Mouse (Mus musculus) gonadal fat pad, adult 2 months (tissue): ENCODE measurements around the gene Slc35b1. TPM values are rescaled to one million over a fixed set of nuclear protein-coding genes. Genes with fewer than 3 reads are reported as not detected.

Experiments used
- DNase-seq: peaks from one replicate; pipeline ENCODE4 v3.0.0-alpha.2; 2012; ENCODE audit warnings: low read depth
- polyA plus RNA-seq: library from polyadenylated mRNA; depleted of rRNA; stranded (reverse); fragments of >200 nt; gene quantifications from 2 replicates; pipeline ENCODE4 v1.2.3, GENCODE M21; 2012; rRNA removed

Slc35b1 gene
- polyA plus RNA-seq, 1 experiment, result 157 TPM

GRCm38 (mm10) chr11:95431344-95431743 lies 46.9 kb downstream of the Slc35b1 start:
- DNase-seq, result no peak

GRCm38 (mm10) chr11:95432194-95432593 lies 47.7 kb downstream of the Slc35b1 start:
- DNase-seq, result no peak

Other genes with a start within 250 kb of the Slc35b1 start
- gene Dlx4, start 238.4 kb upstream of the Slc35b1 start, polyA plus RNA-seq, result 0.16 and 0.32 TPM in 2 replicates
- gene Tac4, start 123.2 kb upstream of the Slc35b1 start, polyA plus RNA-seq, result 0.09 TPM in 1 of 2 replicates, not detected in the other
- 33.8 and 37.7 TPM in 2 replicates for gene Kat7, start 74.4 kb upstream of the Slc35b1 start, polyA plus RNA-seq
- 28.6 and 32.8 TPM in 2 replicates for gene Fam117a, start 47.7 kb upstream of the Slc35b1 start, polyA plus RNA-seq
- gene Spop, start 29.4 kb downstream of the Slc35b1 start, polyA plus RNA-seq, result 38.5 and 70.1 TPM in 2 replicates
- gene Nxph3, start 129.9 kb downstream of the Slc35b1 start, polyA plus RNA-seq, result 1.6 TPM in 2 replicates
- gene Ngfr, start 203.0 kb downstream of the Slc35b1 start, polyA plus RNA-seq, result 2.6 and 4.1 TPM in 2 replicates